Mouse (Mus musculus): ENCODE data around the gene Ccl17.

- TF ChIP-seq ZNF384 (IDR thresholded peaks at IDR 0.05; ENCODE audit: low read depth, low read length) (peak; percentile 76), MAFK (IDR thresholded peaks at IDR 0.05; ENCODE audit: insufficient read depth, low read depth, low read length) (no peak), ZC3H11A (IDR thresholded peaks at IDR 0.05; ENCODE audit: borderline replicate concordance, low read depth, low read length) (no peak)
Observed at GRCm38 (mm10) chr8:94814556-94814955, 4.3 kb downstream of the Ccl17 start.
